Mouse (Mus musculus) lung, embryonic 16.5 days (tissue): ENCODE data around the gene Otulin. TPM values are rescaled to one million over a fixed set of nuclear protein-coding genes. Genes with fewer than 3 reads are reported as not detected.

Source experiments
- ATAC-seq: fragments of 200-750 bp; cut with Nextera tagmentation; 2 replicates; pipeline ENCODE4 v1.8.0; 2017; ENCODE audit warnings: low read depth, mild to moderate bottlenecking, moderate library complexity
- H3K27ac ChIP-seq: fragments of 300-500 bp; sonication (generic); 2 replicates; pipeline ENCODE4 v1.5.1; 2014; ENCODE audit warnings: mild to moderate bottlenecking, control low read depth, low read length
- H3K27me3 ChIP-seq: fragments of 300-500 bp; sonication (generic); 2 replicates; pipeline ENCODE4 v1.6.1; 2014; ENCODE audit warnings: low read depth, low read length, mixed read lengths; ENCODE audit not compliant: control insufficient read depth, insufficient read depth
- H3K36me3 ChIP-seq: fragments of 300-500 bp; sonication (generic); 2 replicates; pipeline ENCODE4 v1.6.1; 2014; ENCODE audit warnings: low read length; ENCODE audit not compliant: control insufficient read depth, insufficient read depth
- H3K4me1 ChIP-seq: fragments of 300-500 bp; sonication (generic); replicated peaks from 2 replicates; pipeline ENCODE4 v1.6.1; 2014; ENCODE audit warnings: low read length, mixed read lengths; ENCODE audit not compliant: control insufficient read depth, insufficient read depth
- H3K4me2 ChIP-seq: fragments of 300-500 bp; sonication (generic); 2 replicates; pipeline ENCODE4 v1.6.1; 2014; ENCODE audit warnings: low read depth, low read length, control low read depth
- H3K4me3 ChIP-seq: fragments of 300-500 bp; sonication (generic); 2 replicates; pipeline ENCODE4 v1.5.1; 2014; ENCODE audit warnings: mild to moderate bottlenecking, low read length, control low read depth
- H3K9ac ChIP-seq: fragments of 300-500 bp; sonication (generic); 2 replicates; pipeline ENCODE4 v1.6.1; 2014; ENCODE audit warnings: low read length, control low read depth
- H3K9me3 ChIP-seq: fragments of 300-500 bp; sonication (generic); 2 replicates; pipeline ENCODE4 v1.6.1; 2016; ENCODE audit warnings: low read length; ENCODE audit not compliant: control insufficient read depth
- WGBS: fragments of 180-500 bp; shearing (Covaris S2); extraction: QIAGEN DNeasy Blood & Tissue Kit; methylation state at CpG from one replicate; pipeline ENCODE4 v1.1.7; 2014; 5-methylcytosine and 5-hydroxymethylcytosine counted together
- polyA plus RNA-seq: library from polyadenylated mRNA; unstranded; fragments of >200 nt; fragmentation: Nextera tagmentation; extraction: Ambion mirVana; gene quantifications from 2 replicates; pipeline ENCODE4 v1.2.1, GENCODE M21; 2015

The Otulin gene
- polyA plus RNA-seq, 1 experiment from 2014 or later, result 22.4 TPM

DNA sequence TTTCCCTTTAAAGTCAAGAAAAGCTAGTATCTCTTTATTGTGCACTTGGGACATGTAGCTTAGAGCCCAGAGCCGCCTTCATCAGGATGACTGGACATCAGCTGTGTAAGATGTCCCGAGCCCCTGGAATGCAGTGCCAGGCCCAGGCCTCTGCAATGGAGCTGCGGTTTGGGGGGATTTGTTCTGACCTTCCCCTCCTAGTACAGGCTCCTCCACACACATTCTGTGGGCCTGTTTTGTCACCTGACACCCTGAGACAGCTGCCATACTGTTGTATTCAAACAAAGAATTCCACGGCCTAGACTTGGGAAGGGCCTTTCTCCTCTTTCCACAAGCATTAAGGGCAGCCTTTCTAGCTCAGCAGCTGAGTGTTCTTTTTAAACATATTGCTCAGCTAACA lies 35.5 kb downstream of the Otulin start:
- H3K36me3 ChIP-seq, result peaks cover 21% of the 10 kb centered on the region
- H3K9me3 ChIP-seq, result no peaks in the 10 kb centered on the region
- no peak overlapping the region for H3K4me2 ChIP-seq
- H3K27me3 ChIP-seq, result no peaks in the 10 kb centered on the region
- H3K9ac ChIP-seq, result no peak overlapping the region
- WGBS, result 31% methylated on average over 4 of the region's 4 CpGs
- ATAC-seq, result 0 out of 2 replicates have a peak, but pooled peaks have one; percentile 43
- no peak overlapping the region for H3K4me3 ChIP-seq
- no peaks in the 10 kb centered on the region; the same call in 1 of the 2 replicates for H3K4me1 ChIP-seq
- H3K27ac ChIP-seq, result peak overlapping the region; percentile 75

DNA sequence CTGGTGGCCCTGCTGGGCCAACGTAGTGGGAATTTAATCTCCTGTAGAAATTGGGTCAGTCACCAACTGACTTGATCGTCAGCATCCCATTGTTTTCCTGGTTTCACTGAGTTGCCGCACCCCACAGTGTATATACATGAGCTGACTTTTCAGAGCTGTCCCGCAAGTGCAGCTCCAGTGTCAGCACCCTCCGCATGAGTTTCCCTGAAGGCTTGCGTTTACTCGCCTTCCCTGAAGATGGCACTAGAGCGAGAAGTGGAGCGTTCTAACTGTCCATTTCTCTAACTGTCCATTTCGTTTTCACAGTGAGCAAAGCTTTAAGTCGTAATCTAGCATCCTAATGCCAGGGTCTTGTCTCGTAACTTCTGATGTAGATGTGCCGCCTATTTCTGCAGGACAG lies 36.8 kb downstream of the Otulin start:
- Histone ChIP-seq H3K27ac (no peak overlapping the region), H3K4me3 (no peak overlapping the region), H3K27me3 (no peaks in the 10 kb centered on the region), H3K4me2 (no peak overlapping the region), H3K9ac (no peak overlapping the region), H3K9me3 (no peaks in the 10 kb centered on the region), H3K4me1 (no peaks in the 10 kb centered on the region; the same call in 1 of the 2 replicates), H3K36me3 (peaks cover 19% of the 10 kb centered on the region)
- WGBS, result 81% methylated on average over 13 of the region's 13 CpGs
- ATAC-seq, result no peak

DNA sequence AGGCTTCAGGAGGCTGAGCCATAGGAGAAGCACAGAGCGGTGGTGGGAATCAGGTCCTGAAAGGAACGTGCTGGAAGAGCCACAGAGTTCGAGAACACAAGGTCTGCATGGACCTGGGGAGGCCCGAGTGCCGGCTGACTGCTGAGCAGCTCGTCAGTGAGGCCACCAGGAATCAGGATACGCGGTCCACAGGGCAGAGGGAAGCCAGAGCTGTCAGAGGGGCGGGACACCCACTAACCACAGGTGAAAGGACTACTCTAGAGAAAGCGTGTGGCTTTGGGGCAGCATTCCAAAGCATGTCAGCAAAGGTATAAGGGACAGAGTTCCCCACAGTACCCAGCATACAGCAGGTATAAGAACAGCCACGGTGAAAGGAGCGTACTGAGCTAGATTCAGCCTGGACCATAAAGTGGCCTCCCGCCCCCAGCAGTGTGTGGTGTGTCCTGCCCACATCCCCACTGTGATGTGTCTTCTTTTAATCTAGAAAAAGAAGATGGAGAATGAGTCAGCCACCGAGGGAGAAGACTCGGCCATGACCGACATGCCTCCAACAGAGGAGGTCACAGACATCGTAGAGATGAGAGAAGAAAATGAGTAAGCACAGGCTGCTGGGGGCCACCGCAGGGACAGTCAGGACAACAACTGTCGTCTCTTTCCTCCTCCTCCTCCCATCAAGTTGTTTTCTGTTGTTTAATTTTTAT lies 37.7 kb downstream of the Otulin start:
- Histone ChIP-seq H3K4me2 (no peak overlapping the region), H3K4me3 (no peak overlapping the region), H3K27me3 (no peaks in the 10 kb centered on the region), H3K9ac (no peak overlapping the region), H3K9me3 (no peaks in the 10 kb centered on the region), H3K36me3 (peaks cover 19% of the 10 kb centered on the region), H3K27ac (no peak overlapping the region), H3K4me1 (no peaks in the 10 kb centered on the region; the same call in 1 of the 2 replicates)
- 85% methylated on average over 19 of the region's 19 CpGs for WGBS
- ATAC-seq, result no peak

- no peaks in the 10 kb centered on the region; the same call in 1 of the 2 replicates for H3K4me1 ChIP-seq
- no peak overlapping the region for H3K27ac ChIP-seq
- no peak overlapping the region for H3K4me3 ChIP-seq
- no peaks in the 10 kb centered on the region for H3K27me3 ChIP-seq
- H3K4me2 ChIP-seq, result no peak overlapping the region
- peaks cover 19% of the 10 kb centered on the region for H3K36me3 ChIP-seq
- 95% methylated on average over 9 of the region's 9 CpGs for WGBS
- no peak overlapping the region for H3K9ac ChIP-seq
- no peak for ATAC-seq
- H3K9me3 ChIP-seq, result no peaks in the 10 kb centered on the region
Measured at GRCm38 (mm10) chr15:27590812-27591211, 39.7 kb downstream of the Otulin start.

DNA sequence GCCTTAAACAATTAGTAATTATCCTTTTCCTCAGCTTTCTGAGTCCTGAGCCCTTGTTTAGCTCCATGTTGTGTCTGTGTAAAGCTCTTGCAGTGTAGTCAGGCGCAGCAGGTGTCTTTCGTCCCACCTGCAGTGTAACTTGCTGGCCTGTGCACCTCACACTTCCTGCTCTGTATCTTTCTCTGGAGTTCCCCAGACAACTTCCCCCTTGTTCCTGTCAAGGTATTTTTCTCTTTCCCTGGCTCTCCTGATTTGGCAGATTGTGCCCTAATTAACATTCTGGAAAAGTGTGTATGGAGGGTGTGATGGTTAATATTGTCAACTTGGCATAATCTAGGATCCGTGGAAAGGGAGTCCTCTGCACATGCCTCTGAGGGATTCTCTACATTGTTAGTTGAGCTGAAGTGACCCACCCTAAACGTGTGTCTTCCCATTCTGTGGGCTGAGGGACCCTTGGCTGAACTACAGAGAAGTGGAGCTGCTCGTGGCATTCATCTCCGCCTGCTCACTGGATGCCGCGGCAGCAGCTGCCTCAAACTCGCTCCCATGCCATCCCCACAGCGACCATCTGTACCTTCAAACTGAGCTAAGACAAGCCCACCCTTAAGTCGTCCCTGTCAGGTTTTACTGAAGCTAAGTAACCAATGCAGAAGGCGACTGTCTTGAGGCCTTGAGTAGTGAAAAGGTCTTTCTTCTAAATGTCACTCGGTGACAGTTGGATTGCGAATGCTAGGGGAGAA lies 42.2 kb downstream of the Otulin start:
- Histone ChIP-seq H3K4me3 (no peak overlapping the region), H3K27ac (no peak overlapping the region), H3K9me3 (no peaks in the 10 kb centered on the region), H3K9ac (no peak overlapping the region), H3K4me1 (no peaks in the 10 kb centered on the region; the same call in 1 of the 2 replicates), H3K27me3 (no peaks in the 10 kb centered on the region), H3K4me2 (no peak overlapping the region), H3K36me3 (peaks cover 14% of the 10 kb centered on the region)
- ATAC-seq, result no peak
- WGBS, result 76% methylated on average over 14 of the region's 14 CpGs

DNA sequence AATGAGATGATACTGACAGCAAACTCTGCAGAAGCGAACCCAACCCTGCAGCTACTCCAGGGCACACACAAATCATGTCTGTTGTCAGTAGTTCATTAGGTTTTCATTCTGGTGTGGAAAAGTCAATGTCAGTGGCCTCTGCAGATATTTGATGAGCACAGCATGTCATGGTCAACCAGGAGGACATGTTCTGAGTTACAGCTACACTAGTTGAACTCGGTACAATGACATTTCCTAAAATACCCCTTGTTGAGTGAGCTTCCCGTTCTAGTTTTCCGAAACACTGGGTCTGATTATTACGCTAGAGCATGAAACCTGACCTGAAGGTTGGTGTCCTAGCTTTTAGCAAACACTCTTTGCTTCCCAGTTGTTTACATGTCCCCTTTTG lies 44.4 kb downstream of the Otulin start:
- WGBS, result 66% methylated on average over 5 of the region's 5 CpGs
- peaks cover 10% of the 10 kb centered on the region for H3K36me3 ChIP-seq

DNA sequence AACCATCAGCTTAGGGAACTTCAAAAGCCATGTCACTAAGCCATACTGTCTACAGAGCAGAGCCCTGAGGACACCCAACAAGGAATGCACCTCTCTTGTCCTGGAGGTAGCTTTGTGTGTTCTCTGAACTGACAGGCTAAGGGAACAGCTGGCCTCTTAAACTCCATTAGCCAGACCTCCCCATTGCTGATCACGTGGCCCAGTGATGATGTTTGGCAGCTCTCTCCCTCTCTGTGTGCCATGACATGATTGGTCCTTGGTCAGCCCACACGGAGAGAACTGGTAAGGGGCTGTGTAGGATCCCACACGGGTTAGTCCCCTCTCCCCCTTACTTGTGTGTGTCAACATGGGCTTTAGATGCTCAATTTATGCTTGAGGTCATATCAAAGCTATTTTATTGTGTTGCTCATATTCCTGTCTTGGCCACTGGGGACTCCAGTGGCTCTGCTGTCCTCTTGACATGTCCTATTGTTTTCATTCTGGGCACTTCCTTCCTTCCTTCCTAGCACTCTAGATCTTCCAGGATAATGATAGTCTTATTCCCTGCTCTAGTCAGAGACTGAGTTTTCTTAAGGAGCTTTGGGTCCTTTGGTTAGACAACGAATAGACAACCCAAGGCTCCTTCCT lies 44.9 kb downstream of the Otulin start:
- no peak overlapping the region for H3K9ac ChIP-seq
- no peaks in the 10 kb centered on the region for H3K9me3 ChIP-seq
- H3K4me3 ChIP-seq, result no peak overlapping the region
- 67% methylated on average over 4 of the region's 4 CpGs for WGBS
- no peak overlapping the region for H3K27ac ChIP-seq
- no peaks in the 10 kb centered on the region; the same call in 1 of the 2 replicates for H3K4me1 ChIP-seq
- H3K4me2 ChIP-seq, result no peak overlapping the region
- peaks cover 6% of the 10 kb centered on the region for H3K36me3 ChIP-seq
- ATAC-seq, result no peak
- H3K27me3 ChIP-seq, result no peaks in the 10 kb centered on the region

More for the DNA sequence above, 44.4 kb downstream of the Otulin start:
- H3K9me3 ChIP-seq, result no peaks in the 10 kb centered on the region
- no peak overlapping the region for H3K9ac ChIP-seq
- H3K27me3 ChIP-seq, result no peaks in the 10 kb centered on the region
- no peak overlapping the region for H3K27ac ChIP-seq
- no peaks in the 10 kb centered on the region; the same call in 1 of the 2 replicates for H3K4me1 ChIP-seq
- no peak for ATAC-seq
- H3K4me2 ChIP-seq, result no peak overlapping the region
- no peak overlapping the region for H3K4me3 ChIP-seq

DNA sequence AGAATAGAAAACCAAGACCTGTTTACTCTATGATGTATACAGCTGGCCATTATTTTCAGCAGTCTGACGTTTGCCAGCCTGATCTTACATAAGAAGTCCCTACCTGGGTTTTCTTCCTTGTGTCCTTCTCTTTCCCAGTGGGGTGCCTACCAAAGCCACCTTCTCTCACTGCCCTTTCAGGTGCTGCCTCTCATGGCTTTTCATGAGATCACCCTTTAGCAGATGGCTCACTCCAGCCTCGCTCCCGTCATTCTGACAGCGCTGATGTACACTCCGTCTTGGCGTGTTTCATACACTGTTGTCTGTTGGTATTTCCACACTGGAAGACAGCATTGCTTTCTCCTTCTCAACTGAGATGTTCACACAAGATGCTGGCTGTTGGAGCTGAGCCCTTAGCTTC lies 46.9 kb downstream of the Otulin start:
- no peak for ATAC-seq
- WGBS, result 78% methylated on average over 6 of the region's 6 CpGs
- no peak overlapping the region for H3K4me2 ChIP-seq

GRCm38 (mm10) chr15:27583042-27583441 lies 47.5 kb downstream of the Otulin start:
- WGBS, result 57% methylated on average over 4 of the region's 4 CpGs
- Histone ChIP-seq H3K27me3 (no peaks in the 10 kb centered on the region), H3K4me1 (no peaks in the 10 kb centered on the region; the same call in 1 of the 2 replicates), H3K4me2 (no peak overlapping the region), H3K27ac (no peak overlapping the region), H3K9me3 (no peaks in the 10 kb centered on the region), H3K36me3 (no peaks in the 10 kb centered on the region), H3K9ac (no peak overlapping the region), H3K4me3 (no peak overlapping the region)
- ATAC-seq, result peak; percentile 43; the same call in 1 of the 2 replicates

More for the DNA sequence above, 46.9 kb downstream of the Otulin start:
- Histone ChIP-seq H3K4me3 (no peak overlapping the region), H3K4me1 (no peaks in the 10 kb centered on the region; the same call in 1 of the 2 replicates), H3K27ac (no peak overlapping the region), H3K9ac (no peak overlapping the region), H3K27me3 (no peaks in the 10 kb centered on the region), H3K36me3 (no peaks in the 10 kb centered on the region), H3K9me3 (no peaks in the 10 kb centered on the region)
